Mouse (Mus musculus) MEL (cell line): ENCODE measurements at regions not wholly inside any gene's neighbourhood (a gene's known extent, or its start where the extent isn't known, plus 50 kb on each side); places are given as distances from the start of the nearest gene placed in this dataset.

Source experiments
- DNase-seq: peaks from one replicate; pipeline ENCODE4 v3.0.0; 2011; ENCODE audit warnings: low read depth, low spot score
- H3K27ac ChIP-seq: 2 replicates; pipeline ENCODE4 v1.5.1; 2012; ENCODE audit warnings: low read depth, mild to moderate bottlenecking, control low read depth, low read length, moderate library complexity; ENCODE audit not compliant: control insufficient read depth
- H3K27me3 ChIP-seq, 2 experiments: fragments of 150-350 bp in 1 of 2; sonication (generic) in 1 of 2; 2 replicates each; pipeline ENCODE4 v1.6.1; 2012; ENCODE audit warnings: low read length in 2 of 2, mild to moderate bottlenecking in 2 of 2, improper control_type of control experiment in 1 of 2, moderate library complexity in 1 of 2; ENCODE audit not compliant: insufficient read depth in 2 of 2, control insufficient read depth in 1 of 2
- H3K36me3 ChIP-seq, 2 experiments: 2 replicates each; pipeline ENCODE4 v1.6.1; 2012 to 2014; ENCODE audit warnings: low read length in 2 of 2, improper control_type of control experiment in 1 of 2, inconsistent platforms in 1 of 2, mild to moderate bottlenecking in 1 of 2; ENCODE audit not compliant: insufficient read depth in 2 of 2, control insufficient read depth in 1 of 2
- H3K4me1 ChIP-seq, 2 experiments: fragments of 150-350 bp in 1 of 2; sonication (generic) in 1 of 2; 2 replicates each; pipeline ENCODE4 v1.6.1; 2012; ENCODE audit warnings: low read length in 2 of 2, improper control_type of control experiment in 1 of 2, mild to moderate bottlenecking in 1 of 2; ENCODE audit not compliant: insufficient read depth in 2 of 2, control insufficient read depth in 1 of 2
- H3K4me3 ChIP-seq, 2 experiments: fragments of 150-350 bp in 1 of 2; sonication (generic) in 1 of 2; 2 replicates each; pipeline ENCODE4 v1.5.1; 2012; ENCODE audit warnings: low read depth in 2 of 2, low read length in 2 of 2, mild to moderate bottlenecking in 2 of 2, moderate library complexity in 2 of 2, control low read depth in 1 of 2, improper control_type of control experiment in 1 of 2; ENCODE audit not compliant: control insufficient read depth in 1 of 2, insufficient read depth in 1 of 2
- H3K79me2 ChIP-seq: 2 replicates; pipeline ENCODE4 v1.6.1; 2012; ENCODE audit warnings: mild to moderate bottlenecking, low read length, moderate library complexity; ENCODE audit not compliant: control insufficient read depth, poor library complexity, insufficient read depth
- H3K9ac ChIP-seq: 2 replicates; pipeline ENCODE4 v1.6.1; 2012; ENCODE audit warnings: low read depth, mild to moderate bottlenecking, control low read depth, low read length, moderate library complexity; ENCODE audit not compliant: control insufficient read depth, poor library complexity, severe bottlenecking
- H3K9me3 ChIP-seq: fragments of 150-350 bp; sonication (generic); replicated peaks from 2 replicates; pipeline ENCODE4 v1.6.1; 2012; ENCODE audit warnings: mild to moderate bottlenecking, low read length, improper control_type of control experiment, moderate library complexity; ENCODE audit not compliant: insufficient read depth
- CHD2 ChIP-seq: IDR thresholded peaks from 2 replicates; pipeline ENCODE4 v1.6.1; 2011; ENCODE audit warnings: low read length, improper control_type of control experiment
- CTCF ChIP-seq, 3 experiments: IDR thresholded peaks in 2 of 3; conservative IDR thresholded peaks in 1 of 3; 2 replicates each; pipeline ENCODE4 v1.5.1; 2011 to 2012; ENCODE audit warnings: low read length in 3 of 3, low read depth in 2 of 3, mild to moderate bottlenecking in 2 of 3, improper control_type of control experiment in 1 of 3, inconsistent platforms in 1 of 3, mixed read lengths in 1 of 3, moderate library complexity in 1 of 3; ENCODE audit not compliant: control insufficient read depth in 1 of 3, insufficient read depth in 1 of 3, poor library complexity in 1 of 3, severe bottlenecking in 1 of 3
- E2F4 ChIP-seq: IDR thresholded peaks from 2 replicates; pipeline ENCODE4 v1.6.1; 2011; ENCODE audit warnings: low read depth, low read length, improper control_type of control experiment, borderline replicate concordance
- EP300 ChIP-seq, 2 experiments: IDR thresholded peaks; 2 replicates each; pipeline ENCODE4 v1.6.1; 2011; ENCODE audit warnings: improper control_type of control experiment in 2 of 2, low read length in 2 of 2, low read depth in 1 of 2, mild to moderate bottlenecking in 1 of 2
- GATA1 ChIP-seq: IDR thresholded peaks from 2 replicates; pipeline ENCODE4 v1.6.1; 2011; ENCODE audit warnings: low read depth, low read length, improper control_type of control experiment
- MAZ ChIP-seq: IDR thresholded peaks from 2 replicates; pipeline ENCODE4 v1.6.1; 2012; ENCODE audit warnings: low read depth, mild to moderate bottlenecking, inconsistent platforms, low read length, improper control_type of control experiment
- MEF2A ChIP-seq: IDR thresholded peaks from 2 replicates; pipeline ENCODE4 v1.6.1; 2014; ENCODE audit warnings: low read depth, mild to moderate bottlenecking, inconsistent platforms, low read length, improper control_type of control experiment; ENCODE audit not compliant: poor library complexity, insufficient replicate concordance, severe bottlenecking; ENCODE audit errors: extremely low read depth
- MYC ChIP-seq: IDR thresholded peaks from 2 replicates; pipeline ENCODE4 v1.6.1; 2011; ENCODE audit warnings: low read depth, mild to moderate bottlenecking, low read length, improper control_type of control experiment, moderate library complexity
- NRF1 ChIP-seq: IDR thresholded peaks from 2 replicates; pipeline ENCODE4 v1.6.1; 2014; ENCODE audit warnings: low read depth, mild to moderate bottlenecking, inconsistent platforms, low read length, improper control_type of control experiment, moderate library complexity; ENCODE audit not compliant: poor library complexity, insufficient read depth, severe bottlenecking
- POLR2AphosphoS2 ChIP-seq: IDR thresholded peaks from 2 replicates; pipeline ENCODE4 v1.6.1; 2011; ENCODE audit warnings: low read length, improper control_type of control experiment
- SIN3A ChIP-seq: IDR thresholded peaks from 2 replicates; pipeline ENCODE4 v1.6.1; 2012; ENCODE audit warnings: low read length, improper control_type of control experiment, inconsistent platforms
- TBP ChIP-seq: IDR thresholded peaks from 2 replicates; pipeline ENCODE4 v1.8.0; 2011; ENCODE audit warnings: low read depth, low read length, improper control_type of control experiment
- UBTF ChIP-seq: IDR thresholded peaks from 2 replicates; pipeline ENCODE4 v1.6.1; 2012; ENCODE audit warnings: low read depth, mild to moderate bottlenecking, inconsistent platforms, low read length, improper control_type of control experiment, moderate library complexity, borderline replicate concordance; ENCODE audit not compliant: insufficient read depth
- USF2 ChIP-seq, 2 experiments: IDR thresholded peaks; 2 replicates each; pipeline ENCODE4 v1.6.1; 2011 to 2012; ENCODE audit warnings: improper control_type of control experiment in 2 of 2, low read length in 2 of 2, borderline replicate concordance in 1 of 2, inconsistent platforms in 1 of 2, low read depth in 1 of 2, mild to moderate bottlenecking in 1 of 2; ENCODE audit not compliant: insufficient read depth in 1 of 2
- ZKSCAN1 ChIP-seq: IDR thresholded peaks from 2 replicates; pipeline ENCODE4 v1.6.1; 2012; ENCODE audit warnings: low read depth, mild to moderate bottlenecking, inconsistent platforms, low read length, improper control_type of control experiment, moderate library complexity
- ZMIZ1 ChIP-seq: IDR thresholded peaks from 2 replicates; pipeline ENCODE4 v1.6.1; 2012; ENCODE audit warnings: low read depth, mild to moderate bottlenecking, inconsistent platforms, low read length, improper control_type of control experiment, moderate library complexity
- ZNF384 ChIP-seq: IDR thresholded peaks from 2 replicates; pipeline ENCODE4 v1.6.1; 2012; ENCODE audit warnings: low read depth, mild to moderate bottlenecking, inconsistent platforms, low read length, improper control_type of control experiment

GRCm38 (mm10) chr12:56448786-56449564 is 87.7 kb downstream of the Nkx2-1 start:
- H3K36me3 ChIP-seq: no peaks in the 10 kb centered on the region
- H3K27ac ChIP-seq: no peak overlapping the region
- H3K27me3 ChIP-seq: peaks cover 0 to 2% of the 10 kb centered on the region in 2 experiments; a peak in 1 of 4 replicates
- DNase-seq: no peak
- no peak for TF ChIP-seq POLR2AphosphoS2
- H3K9me3 ChIP-seq: no peaks in the 10 kb centered on the region
- no peak overlapping the region for H3K4me3 ChIP-seq
- H3K4me1 ChIP-seq: no peaks in the 10 kb centered on the region
- H3K9ac ChIP-seq: no peak overlapping the region
- H3K79me2 ChIP-seq: no peaks in the 10 kb centered on the region

- H3K27me3 ChIP-seq: no peaks in the 10 kb centered on the region; a peak in 1 of 4 replicates
- no peak overlapping the region for H3K4me3 ChIP-seq
- H3K27ac ChIP-seq: no peak overlapping the region
- no peaks in the 10 kb centered on the region for H3K36me3 ChIP-seq
- no peaks in the 10 kb centered on the region for H3K4me1 ChIP-seq
- no peak overlapping the region for H3K9ac ChIP-seq
- no peaks in the 10 kb centered on the region for H3K9me3 ChIP-seq
- no peaks in the 10 kb centered on the region for H3K79me2 ChIP-seq
- no peak for DNase-seq
- no peak for TF ChIP-seq E2F4
- no peak for TF ChIP-seq MYC
- no peak for TF ChIP-seq ZMIZ1
- TF ChIP-seq USF2 (IDR thresholded peaks at IDR 0.05; ENCODE audit: borderline replicate concordance in 1 of 2, insufficient read depth in 1 of 2, low read depth in 1 of 2, low read length in 2 of 2): no peak
- TF ChIP-seq MAZ: no peak
- TF ChIP-seq GATA1: no peak
- no peak for TF ChIP-seq TBP
- TF ChIP-seq CTCF (IDR thresholded peaks at IDR 0.05 in 2 of 3, conservative IDR thresholded peaks at IDR 0.05 in 1 of 3; ENCODE audit: control insufficient read depth in 1 of 3, insufficient read depth in 1 of 3, low read depth in 2 of 3, low read length in 3 of 3, poor library complexity in 1 of 3, severe bottlenecking in 1 of 3): no peak
- TF ChIP-seq NRF1: no peak
- no peak for TF ChIP-seq ZKSCAN1
- TF ChIP-seq ZNF384: no peak
- TF ChIP-seq CHD2: no peak
- TF ChIP-seq UBTF: no peak
- no peak for TF ChIP-seq EP300 (IDR thresholded peaks at IDR 0.05; ENCODE audit: low read depth in 1 of 2, low read length in 2 of 2)
- no peak for TF ChIP-seq MEF2A
- no peak for TF ChIP-seq SIN3A
These were observed 95.4 kb downstream of the Nkx2-1 start for GRCm38 (mm10) chr12:56441166-56441817.
